Mouse (Mus musculus) lung, embryonic 16.5 days (tissue): ENCODE data around the gene Ngfr. TPM values are rescaled to one million over a fixed set of nuclear protein-coding genes. Genes with fewer than 3 reads are reported as not detected.

Experiments
- ATAC-seq: fragments of 200-750 bp; cut with Nextera tagmentation; 2 replicates; pipeline ENCODE4 v1.8.0; 2017; ENCODE audit warnings: low read depth, mild to moderate bottlenecking, moderate library complexity
- H3K27ac ChIP-seq: fragments of 300-500 bp; sonication (generic); 2 replicates; pipeline ENCODE4 v1.5.1; 2014; ENCODE audit warnings: mild to moderate bottlenecking, control low read depth, low read length
- H3K27me3 ChIP-seq: fragments of 300-500 bp; sonication (generic); 2 replicates; pipeline ENCODE4 v1.6.1; 2014; ENCODE audit warnings: low read depth, low read length, mixed read lengths; ENCODE audit not compliant: control insufficient read depth, insufficient read depth
- H3K36me3 ChIP-seq: fragments of 300-500 bp; sonication (generic); 2 replicates; pipeline ENCODE4 v1.6.1; 2014; ENCODE audit warnings: low read length; ENCODE audit not compliant: control insufficient read depth, insufficient read depth
- H3K4me1 ChIP-seq: fragments of 300-500 bp; sonication (generic); replicated peaks from 2 replicates; pipeline ENCODE4 v1.6.1; 2014; ENCODE audit warnings: low read length, mixed read lengths; ENCODE audit not compliant: control insufficient read depth, insufficient read depth
- H3K4me2 ChIP-seq: fragments of 300-500 bp; sonication (generic); 2 replicates; pipeline ENCODE4 v1.6.1; 2014; ENCODE audit warnings: low read depth, low read length, control low read depth
- H3K4me3 ChIP-seq: fragments of 300-500 bp; sonication (generic); 2 replicates; pipeline ENCODE4 v1.5.1; 2014; ENCODE audit warnings: mild to moderate bottlenecking, low read length, control low read depth
- H3K9ac ChIP-seq: fragments of 300-500 bp; sonication (generic); 2 replicates; pipeline ENCODE4 v1.6.1; 2014; ENCODE audit warnings: low read length, control low read depth
- H3K9me3 ChIP-seq: fragments of 300-500 bp; sonication (generic); 2 replicates; pipeline ENCODE4 v1.6.1; 2016; ENCODE audit warnings: low read length; ENCODE audit not compliant: control insufficient read depth
- WGBS: fragments of 180-500 bp; shearing (Covaris S2); extraction: QIAGEN DNeasy Blood & Tissue Kit; methylation state at CpG from one replicate; pipeline ENCODE4 v1.1.7; 2014; 5-methylcytosine and 5-hydroxymethylcytosine counted together
- polyA plus RNA-seq: library from polyadenylated mRNA; unstranded; fragments of >200 nt; fragmentation: Nextera tagmentation; extraction: Ambion mirVana; gene quantifications from 2 replicates; pipeline ENCODE4 v1.2.1, GENCODE M21; 2015

The Ngfr gene
- polyA plus RNA-seq, 1 experiment from 2014 or later = 4.3 TPM

GRCm38 (mm10) chr11:95575791-95576190 is 11.7 kb downstream of the Ngfr start:
- Histone ChIP-seq H3K4me3 (no peak overlapping the region), H3K4me2 (0 out of 2 replicates have a peak overlapping the region, but pooled peaks have one; percentile 12), H3K36me3 (no peaks in the 10 kb centered on the region), H3K9ac (no peak overlapping the region), H3K9me3 (no peaks in the 10 kb centered on the region), H3K4me1 (peaks cover 31% of the 10 kb centered on the region), H3K27ac (no peak overlapping the region), H3K27me3 (peaks cover 40% of the 10 kb centered on the region)
- peak; percentile 58 for ATAC-seq
- 7% methylated on average over 13 of the region's 13 CpGs for WGBS

- Histone ChIP-seq H3K9ac (no peak overlapping the region), H3K27me3 (peaks cover 31% of the 10 kb centered on the region)
- no peak for ATAC-seq
These were observed 12.7 kb downstream of the Ngfr start for GRCm38 (mm10) chr11:95574786-95575334.

DNA sequence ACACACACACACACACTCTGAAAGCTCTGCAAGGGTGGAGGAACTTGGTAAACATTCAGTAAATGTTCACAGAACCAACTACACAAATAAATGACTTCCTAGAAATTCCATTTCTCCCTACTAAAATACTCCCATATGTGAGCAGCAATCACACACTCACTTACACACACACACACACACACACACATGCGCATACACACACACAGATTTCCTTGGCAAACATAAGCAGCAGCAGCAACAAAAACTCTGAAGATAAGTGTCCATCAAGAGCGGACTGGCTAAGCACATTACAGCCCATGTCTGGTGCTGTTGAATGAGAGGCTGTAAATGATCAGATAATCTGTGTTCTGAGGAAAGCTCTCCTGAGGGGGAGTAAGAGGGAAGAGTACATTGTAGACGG is 15.3 kb downstream of the Ngfr start:
- no peak for ATAC-seq
- no peak overlapping the region for H3K4me2 ChIP-seq
- 23% methylated on average over 3 of the region's 3 CpGs for WGBS
- H3K9me3 ChIP-seq = no peaks in the 10 kb centered on the region
- no peaks in the 10 kb centered on the region for H3K36me3 ChIP-seq
- H3K27ac ChIP-seq = no peak overlapping the region
- peaks cover 4% of the 10 kb centered on the region for H3K27me3 ChIP-seq
- peaks cover 35% of the 10 kb centered on the region for H3K4me1 ChIP-seq
- H3K9ac ChIP-seq = no peak overlapping the region
- H3K4me3 ChIP-seq = no peak overlapping the region

More at GRCm38 (mm10) chr11:95574786-95575334, 12.7 kb downstream of the Ngfr start:
- Histone ChIP-seq H3K4me2 (no peak overlapping the region), H3K27ac (no peak overlapping the region), H3K9me3 (no peaks in the 10 kb centered on the region), H3K36me3 (no peaks in the 10 kb centered on the region), H3K4me3 (no peak overlapping the region), H3K4me1 (peaks cover 31% of the 10 kb centered on the region)
- 82% methylated on average over 6 of the region's 6 CpGs for WGBS

- Histone ChIP-seq H3K4me2 (no peak overlapping the region), H3K36me3 (no peaks in the 10 kb centered on the region), H3K9me3 (no peaks in the 10 kb centered on the region), H3K4me1 (peaks cover 35% of the 10 kb centered on the region), H3K4me3 (no peak overlapping the region), H3K9ac (no peak overlapping the region), H3K27ac (no peak overlapping the region), H3K27me3 (peaks cover 3% of the 10 kb centered on the region)
- ATAC-seq = peak; percentile 59
- 12% methylated on average over 9 of the region's 9 CpGs for WGBS
These were observed 15.8 kb downstream of the Ngfr start for GRCm38 (mm10) chr11:95571755-95572154.

DNA sequence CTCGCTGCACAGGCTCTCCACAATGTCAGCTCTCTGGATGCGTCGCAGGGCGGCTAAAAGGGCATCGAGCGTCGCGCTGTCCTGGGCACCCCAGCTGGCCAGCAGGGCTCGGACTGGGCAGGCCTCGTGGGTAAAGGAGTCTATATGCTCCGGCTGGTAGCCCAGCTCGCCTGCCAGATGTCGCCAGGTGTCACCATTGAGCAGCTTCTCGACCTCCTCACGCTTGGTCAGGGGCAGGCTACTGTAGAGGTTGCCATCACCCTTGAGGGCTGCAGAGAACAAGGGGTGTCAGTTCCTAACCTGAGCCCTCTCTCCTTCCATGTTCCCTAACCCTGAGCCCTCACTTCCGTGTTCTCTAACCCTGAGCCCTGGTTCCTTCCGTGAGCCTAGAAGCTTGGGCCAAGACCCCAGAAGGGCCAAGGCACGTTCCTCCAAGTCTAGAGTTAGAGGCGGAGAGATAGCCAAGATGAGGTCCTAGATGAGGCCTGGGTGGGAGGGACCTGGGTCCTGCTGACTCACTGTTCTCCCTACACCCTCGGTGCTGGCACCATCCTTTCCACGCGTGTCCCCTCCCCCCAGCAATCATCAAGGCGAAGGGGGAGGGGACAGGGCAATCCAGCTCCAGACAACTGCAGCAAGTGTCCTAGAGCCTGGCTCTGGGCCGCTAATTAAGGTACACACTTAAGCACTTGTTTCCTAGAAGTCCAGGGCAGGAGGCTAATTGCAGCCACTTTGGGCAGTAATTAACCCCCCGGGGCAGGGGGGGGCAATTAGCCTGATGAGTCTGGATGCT is 16.5 kb downstream of the Ngfr start:
- H3K9ac ChIP-seq = no peak overlapping the region
- H3K27me3 ChIP-seq = peaks cover 3% of the 10 kb centered on the region
- H3K36me3 ChIP-seq = no peaks in the 10 kb centered on the region
- H3K4me1 ChIP-seq = peaks cover 29% of the 10 kb centered on the region
- no peak overlapping the region for H3K27ac ChIP-seq
- H3K4me3 ChIP-seq = no peak overlapping the region
- no peak overlapping the region for H3K4me2 ChIP-seq
- WGBS = 59% methylated on average over 25 of the region's 25 CpGs
- no peak for ATAC-seq
- H3K9me3 ChIP-seq = no peaks in the 10 kb centered on the region

- ATAC-seq = no peak
These were observed 17.6 kb downstream of the Ngfr start for GRCm38 (mm10) chr11:95569908-95570307.

DNA sequence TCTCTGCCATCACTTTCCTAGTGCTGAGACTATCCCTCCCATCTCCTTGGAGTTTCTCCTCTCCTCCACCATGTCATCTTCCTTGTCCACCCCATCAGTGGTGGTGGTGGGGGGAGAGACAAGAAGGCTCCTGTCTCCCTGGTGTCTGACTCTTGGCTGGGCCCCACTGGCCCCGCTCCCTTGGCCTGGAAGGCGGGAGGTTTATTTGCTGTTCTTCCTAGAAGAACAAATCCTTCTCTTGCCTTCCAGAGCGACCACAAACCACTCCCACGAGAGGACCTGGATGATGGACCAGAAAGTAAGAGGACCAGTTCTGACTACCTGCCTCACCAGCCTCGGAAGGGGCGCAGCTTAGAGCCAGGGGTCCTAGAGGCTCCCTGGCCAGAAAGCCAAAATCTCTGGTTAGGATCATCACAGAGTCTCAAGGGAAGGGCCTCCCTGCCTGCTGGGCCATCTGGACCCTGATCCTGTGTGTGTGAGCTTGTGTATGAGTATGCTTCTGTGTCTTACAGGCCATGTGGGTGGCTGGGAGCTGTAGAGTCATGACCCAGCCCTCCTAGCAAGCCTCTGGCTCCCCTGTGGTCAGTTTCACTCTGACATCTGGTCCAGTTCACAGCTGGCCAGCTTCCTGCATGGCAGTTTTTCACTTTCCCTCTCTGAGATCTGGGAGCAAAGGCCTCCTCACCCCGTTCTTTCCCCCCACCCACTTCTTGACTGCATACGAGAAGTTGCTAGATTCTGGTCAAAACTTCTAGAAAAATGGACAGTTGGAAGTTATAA is 19.4 kb downstream of the Ngfr start:
- no peak overlapping the region for H3K4me3 ChIP-seq
- 0 out of 2 replicates have a peak, but pooled peaks cover 3% of the 10 kb centered on the region for H3K9me3 ChIP-seq
- H3K4me2 ChIP-seq = no peak overlapping the region
- H3K27ac ChIP-seq = no peak overlapping the region
- H3K36me3 ChIP-seq = no peaks in the 10 kb centered on the region
- ATAC-seq = no peak
- H3K9ac ChIP-seq = no peak overlapping the region
- 50% methylated on average over 8 of the region's 8 CpGs for WGBS
- H3K4me1 ChIP-seq = peaks cover 18% of the 10 kb centered on the region
- peaks cover 3% of the 10 kb centered on the region for H3K27me3 ChIP-seq

More at GRCm38 (mm10) chr11:95569908-95570307, 17.6 kb downstream of the Ngfr start:
- Histone ChIP-seq H3K4me3 (no peak overlapping the region), H3K4me1 (peaks cover 18% of the 10 kb centered on the region), H3K9ac (no peak overlapping the region), H3K27me3 (peaks cover 3% of the 10 kb centered on the region), H3K4me2 (no peak overlapping the region), H3K36me3 (no peaks in the 10 kb centered on the region), H3K27ac (no peak overlapping the region), H3K9me3 (no peaks in the 10 kb centered on the region)
- 67% methylated on average over 6 of the region's 6 CpGs for WGBS

GRCm38 (mm10) chr11:95567366-95567765 is 20.2 kb downstream of the Ngfr start:
- Histone ChIP-seq H3K36me3 (no peaks in the 10 kb centered on the region), H3K4me3 (no peak overlapping the region), H3K4me2 (no peak overlapping the region), H3K4me1 (peaks cover 17% of the 10 kb centered on the region), H3K9me3 (0 out of 2 replicates have a peak, but pooled peaks cover 3% of the 10 kb centered on the region), H3K27ac (no peak overlapping the region), H3K27me3 (peaks cover 3% of the 10 kb centered on the region), H3K9ac (no peak overlapping the region)
- no peak for ATAC-seq
- WGBS = 47% methylated on average over 6 of the region's 6 CpGs

- Histone ChIP-seq H3K27me3 (no peaks in the 10 kb centered on the region), H3K4me3 (no peak overlapping the region), H3K9me3 (0 out of 2 replicates have a peak, but pooled peaks cover 3% of the 10 kb centered on the region), H3K9ac (no peak overlapping the region), H3K4me2 (no peak overlapping the region), H3K4me1 (peaks cover 8% of the 10 kb centered on the region; the same call in 1 of the 2 replicates), H3K27ac (no peak overlapping the region), H3K36me3 (no peaks in the 10 kb centered on the region)
- ATAC-seq = no peak
- WGBS = 83% methylated on average over 10 of the region's 10 CpGs
These were observed 22.2 kb downstream of the Ngfr start for GRCm38 (mm10) chr11:95565327-95565726.
